Mouse (Mus musculus): Measurements from ENCODE around the gene Cggbp1.
"Not testable (repeated sequence)": the region's sequence is repeated elsewhere in the genome, so short reads cannot be mapped to it uniquely, and the experiment has no call there.

The Cggbp1 gene

DNA sequence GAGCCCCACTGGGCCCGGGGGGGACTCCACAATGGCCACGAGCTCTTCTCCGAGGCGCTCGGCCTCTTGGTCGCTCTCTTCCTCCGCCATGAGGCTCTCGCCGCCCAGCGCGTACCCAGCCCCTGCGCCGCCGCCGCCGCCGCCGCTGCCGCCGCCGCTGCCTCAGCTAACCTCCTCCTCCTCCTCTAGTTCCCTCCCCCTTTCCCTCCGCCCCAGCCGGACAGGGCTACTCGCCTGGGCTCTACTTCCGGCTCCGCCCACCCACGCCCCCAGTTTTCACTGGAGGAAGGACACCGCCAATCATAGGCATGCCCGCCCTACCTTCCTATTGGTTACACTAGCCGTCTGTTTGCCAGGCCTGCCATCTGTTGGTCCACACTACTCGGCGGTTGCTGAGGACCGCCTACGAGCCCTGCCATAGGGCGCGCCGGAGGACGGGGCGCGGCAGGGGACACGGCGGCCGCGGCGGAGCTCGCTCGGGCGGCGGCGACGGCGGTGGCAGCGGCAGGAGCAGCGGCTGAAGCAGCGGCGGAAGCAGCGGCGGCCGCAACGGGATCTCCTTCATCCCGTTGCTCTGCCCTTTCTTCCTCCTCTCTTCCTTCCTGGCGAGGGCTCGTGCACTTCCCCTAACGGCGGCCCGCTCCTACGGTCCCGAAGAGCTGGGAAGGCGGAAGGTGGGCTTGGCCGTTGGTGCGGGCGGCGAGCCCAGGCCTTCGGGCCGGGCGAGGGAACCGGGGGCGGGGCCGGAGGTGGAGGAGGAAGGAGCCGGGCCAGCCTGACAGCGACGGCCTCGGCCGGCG lies at the start of gene Cggbp1, which contains the start of gene Zfp654:
Cggbp1 (plus strand) TSS at position 434 of the 800 bp plus-strand sequence.
Zfp654 (minus strand) TSS at position 90 of the 800 bp plus-strand sequence.
- peak; percentile 100 for DNase-seq (ENCODE audit: low spot score)

DNA sequence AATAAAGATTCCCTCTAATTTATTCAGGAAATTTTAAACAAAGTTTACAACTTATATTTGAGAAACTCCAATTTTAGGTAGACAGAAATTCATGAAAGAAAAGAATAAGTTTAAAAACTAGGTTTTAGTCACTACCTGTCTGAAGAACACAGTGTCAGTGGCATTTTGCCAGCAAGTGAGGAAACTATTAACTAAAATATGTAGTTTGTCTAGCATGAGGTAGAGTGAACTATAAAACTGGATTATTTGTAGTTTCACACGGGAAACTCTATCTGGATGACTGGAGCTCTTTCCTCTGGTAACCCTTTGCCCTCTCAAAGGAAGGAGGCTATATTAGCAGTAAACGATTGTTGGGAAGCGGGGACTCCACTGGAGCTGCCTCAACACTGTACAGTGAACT lies 48.8 kb upstream of the Cggbp1 start:
- DNase-seq (ENCODE audit: low spot score) = no peak

DNA sequence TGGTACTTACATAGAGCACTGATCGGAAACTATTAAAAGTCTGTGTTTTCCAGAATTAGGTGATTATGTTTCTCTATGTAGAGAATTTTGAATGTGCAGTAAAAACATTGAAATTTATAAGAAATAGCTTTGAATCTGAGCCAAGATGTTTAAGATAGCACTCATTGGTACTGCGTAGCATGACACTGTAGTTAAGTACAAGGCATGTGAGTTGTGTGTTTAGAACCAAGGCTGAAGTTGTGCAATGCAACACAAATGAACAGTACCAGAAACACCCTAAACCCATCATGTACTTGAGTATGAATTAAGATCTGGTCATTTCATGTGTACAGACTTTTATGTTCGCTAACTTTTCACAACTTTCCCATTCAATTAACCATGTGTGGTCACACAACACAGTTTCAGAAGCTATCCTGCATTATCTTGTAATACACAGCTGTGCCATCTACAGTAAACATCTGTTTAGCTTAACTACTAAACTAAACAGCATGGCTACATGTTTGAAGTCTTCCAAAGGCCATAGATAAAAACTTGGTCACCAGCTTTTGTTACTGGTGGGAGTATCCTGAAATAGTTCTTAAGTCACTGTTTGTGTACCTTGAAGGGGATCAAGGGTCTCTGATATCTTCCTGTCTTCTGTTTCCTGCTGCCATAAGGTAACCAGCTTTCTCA lies 34.6 kb upstream of the Cggbp1 start:
- DNase-seq (ENCODE audit: low spot score) = no peak

DNA sequence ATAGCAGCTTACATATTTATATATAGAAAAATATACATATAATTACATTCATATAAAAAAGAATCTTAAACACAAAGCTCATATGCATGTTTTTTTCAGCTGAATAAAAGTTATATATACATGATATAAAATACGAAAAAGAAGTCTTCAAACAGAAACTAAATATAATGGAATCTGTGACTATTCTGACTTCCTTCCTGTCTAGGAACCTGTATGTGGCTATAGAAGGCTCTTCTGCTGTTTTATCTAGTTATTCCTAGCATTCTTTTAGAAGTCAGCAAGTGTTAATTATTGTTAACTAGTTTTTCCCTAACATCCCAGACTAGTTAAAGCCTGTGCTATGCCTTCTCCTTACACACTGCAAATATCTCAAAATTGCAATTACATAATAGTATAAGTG lies 27.9 kb upstream of the Cggbp1 start:
- no peak for DNase-seq (ENCODE audit: low spot score)

DNA sequence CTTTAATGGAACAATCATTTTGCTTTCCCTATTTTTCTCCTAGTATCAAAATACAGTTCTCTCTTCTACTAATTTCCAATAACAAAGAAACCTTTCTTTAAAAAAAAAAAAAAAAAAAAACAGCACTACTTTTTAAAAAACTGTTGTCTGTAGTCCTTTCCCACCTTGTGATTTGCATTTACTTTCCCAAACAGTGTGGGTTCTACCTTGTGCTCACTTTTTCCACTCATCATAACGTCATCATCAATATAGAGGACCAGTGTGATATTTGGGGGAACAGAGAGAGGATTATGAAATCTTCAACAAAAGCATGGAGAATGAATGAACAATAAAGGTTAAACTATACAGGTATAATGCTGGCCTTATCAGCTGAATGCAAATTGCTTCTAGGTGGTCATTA lies 27.3 kb upstream of the Cggbp1 start:
- no peak for DNase-seq (ENCODE audit: low spot score)

DNA sequence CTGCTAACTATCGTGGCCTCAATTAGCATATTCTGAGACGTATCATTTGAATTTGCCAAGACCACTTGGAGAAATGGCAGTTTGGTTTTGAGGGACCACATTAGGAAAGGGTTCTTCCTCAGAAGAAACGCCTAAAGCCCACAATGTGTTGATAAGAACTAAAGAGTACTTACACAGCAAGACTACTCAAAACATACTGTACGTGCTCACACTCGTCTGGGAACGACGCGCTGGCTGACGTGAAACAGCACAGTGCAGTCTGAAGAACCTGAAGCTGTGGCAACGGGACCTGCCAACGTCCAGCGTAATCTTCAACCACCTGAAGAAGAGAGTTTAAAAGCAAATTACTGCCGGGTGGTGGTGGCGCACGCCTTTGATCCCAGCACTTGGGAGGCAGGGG lies 21.5 kb upstream of the Cggbp1 start:
- no peak for DNase-seq (ENCODE audit: low spot score)

DNA sequence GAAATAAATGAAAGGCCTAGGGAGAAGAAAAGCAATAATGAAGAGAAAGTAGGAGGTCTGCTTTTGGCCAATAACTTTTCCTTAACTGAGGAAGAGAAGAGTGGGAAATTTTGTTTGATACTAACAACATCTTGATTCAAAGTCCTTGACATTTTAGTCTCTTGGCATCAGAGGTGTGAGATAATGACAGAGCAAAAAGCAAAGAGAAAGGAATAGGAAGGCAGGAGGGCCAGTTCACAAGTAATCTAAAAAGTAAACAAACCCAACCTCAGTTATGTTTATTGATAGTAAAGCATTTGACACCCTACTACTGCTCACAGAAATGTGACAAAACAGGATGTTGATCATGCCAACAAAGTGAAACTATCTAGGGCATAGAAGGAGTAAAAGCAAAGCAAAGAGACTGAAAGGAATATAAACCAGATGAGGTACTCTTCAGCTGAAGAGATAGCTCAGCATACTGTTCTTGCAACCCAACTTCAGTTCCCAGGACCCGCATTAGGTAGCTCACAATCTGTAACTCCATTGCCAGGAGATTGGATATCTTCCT lies 15.7 kb upstream of the Cggbp1 start:
- no peak for DNase-seq (ENCODE audit: low spot score)

DNA sequence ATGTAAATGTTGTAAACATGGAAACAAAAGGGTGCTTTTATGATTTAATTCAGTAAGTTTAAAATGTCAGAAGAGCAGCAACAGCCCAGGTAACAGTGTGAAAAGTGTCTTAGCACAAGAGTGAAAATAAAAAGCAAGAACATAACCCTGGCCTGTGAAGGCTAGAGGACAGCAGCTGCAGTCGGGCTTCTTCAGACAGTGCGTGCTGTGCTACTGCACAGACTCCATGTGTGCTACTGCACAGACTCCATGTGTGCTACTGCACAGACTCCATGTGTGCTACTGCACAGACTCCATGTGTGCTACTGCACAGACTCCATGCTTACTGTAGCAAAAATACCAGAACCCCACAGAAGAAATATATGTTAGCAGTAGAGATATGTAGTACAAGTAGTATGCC lies 15.1 kb upstream of the Cggbp1 start:
- DNase-seq (ENCODE audit: low spot score) = no peak

DNA sequence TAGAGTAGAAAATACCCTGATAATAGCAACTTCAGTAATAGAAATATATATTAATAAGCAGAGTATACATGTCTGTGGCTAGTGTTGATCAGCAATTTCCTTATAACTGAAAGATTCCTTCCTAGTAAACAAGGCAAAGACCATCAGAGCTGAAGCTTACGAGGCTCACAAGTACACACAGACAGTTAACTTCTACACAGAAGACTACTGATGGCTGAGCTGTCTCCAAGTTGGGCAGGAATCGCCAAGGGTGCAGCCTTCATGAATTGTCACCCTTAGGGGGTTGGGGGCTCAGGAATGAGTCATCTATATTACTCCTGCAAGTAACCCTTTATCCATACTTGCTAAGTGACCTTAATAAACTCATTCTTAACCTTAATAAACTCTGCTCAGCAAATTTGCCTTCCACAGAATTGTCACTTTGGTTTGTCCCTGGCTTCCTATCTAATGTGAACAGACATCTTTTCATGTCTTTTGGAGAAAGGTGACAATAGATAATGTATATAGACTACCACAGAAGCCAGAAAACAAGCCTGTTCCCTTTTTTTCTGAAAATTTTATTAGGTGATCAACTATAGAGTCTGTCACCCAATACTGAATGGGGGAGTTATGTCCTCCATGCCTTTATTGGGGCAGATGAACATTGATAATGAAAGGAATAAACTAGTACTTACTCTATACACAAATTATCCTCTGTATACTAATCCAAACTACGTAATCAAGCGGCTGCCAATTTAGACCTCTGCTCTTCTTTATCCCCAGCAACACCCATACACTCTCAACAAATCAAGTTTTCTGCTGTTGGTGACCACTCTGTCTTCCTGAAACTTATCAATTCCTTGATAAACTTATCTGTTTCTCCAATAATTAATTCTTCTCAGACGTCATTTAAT lies 10.1 kb upstream of the Cggbp1 start:
- DNase-seq (ENCODE audit: low spot score) = no peak

DNA sequence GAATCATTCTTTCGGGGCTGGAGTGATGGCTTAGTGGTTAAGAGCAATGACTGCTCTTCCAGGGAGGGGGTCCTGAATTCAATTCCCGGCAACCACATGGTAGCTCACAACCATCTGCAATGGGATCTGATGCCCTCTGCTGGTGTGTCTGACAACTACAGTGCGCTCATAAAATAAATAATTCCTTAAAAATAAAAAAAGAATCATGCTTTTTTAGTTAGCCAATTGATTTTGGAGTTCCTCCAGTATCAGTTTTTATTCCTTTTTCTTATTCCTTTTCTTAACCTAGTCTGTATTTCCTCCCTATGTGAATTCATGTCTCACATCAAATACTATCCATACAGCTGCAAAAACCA lies 9.4 kb upstream of the Cggbp1 start:
- DNase-seq (ENCODE audit: low spot score) = no peak

DNA sequence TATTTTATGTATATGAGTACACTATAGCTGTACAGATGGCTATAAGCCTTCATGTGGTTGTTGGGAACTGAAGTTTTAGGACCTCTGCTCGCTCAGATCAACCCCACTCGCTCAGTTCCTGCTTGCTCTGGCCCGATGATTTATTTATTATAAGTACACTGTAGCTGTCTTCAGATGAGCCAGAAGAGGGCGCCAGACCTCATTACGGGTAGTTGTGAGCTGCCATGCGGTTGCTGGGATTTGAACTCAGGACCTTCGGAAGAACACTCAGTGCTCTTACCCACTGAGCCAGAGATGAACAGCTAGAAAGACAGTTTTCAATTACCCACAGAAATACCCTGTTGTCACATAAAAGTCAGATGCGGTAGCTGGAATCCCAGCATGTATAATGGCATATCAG lies 5.8 kb upstream of the Cggbp1 start:
- no peak for DNase-seq (ENCODE audit: low spot score)

DNA sequence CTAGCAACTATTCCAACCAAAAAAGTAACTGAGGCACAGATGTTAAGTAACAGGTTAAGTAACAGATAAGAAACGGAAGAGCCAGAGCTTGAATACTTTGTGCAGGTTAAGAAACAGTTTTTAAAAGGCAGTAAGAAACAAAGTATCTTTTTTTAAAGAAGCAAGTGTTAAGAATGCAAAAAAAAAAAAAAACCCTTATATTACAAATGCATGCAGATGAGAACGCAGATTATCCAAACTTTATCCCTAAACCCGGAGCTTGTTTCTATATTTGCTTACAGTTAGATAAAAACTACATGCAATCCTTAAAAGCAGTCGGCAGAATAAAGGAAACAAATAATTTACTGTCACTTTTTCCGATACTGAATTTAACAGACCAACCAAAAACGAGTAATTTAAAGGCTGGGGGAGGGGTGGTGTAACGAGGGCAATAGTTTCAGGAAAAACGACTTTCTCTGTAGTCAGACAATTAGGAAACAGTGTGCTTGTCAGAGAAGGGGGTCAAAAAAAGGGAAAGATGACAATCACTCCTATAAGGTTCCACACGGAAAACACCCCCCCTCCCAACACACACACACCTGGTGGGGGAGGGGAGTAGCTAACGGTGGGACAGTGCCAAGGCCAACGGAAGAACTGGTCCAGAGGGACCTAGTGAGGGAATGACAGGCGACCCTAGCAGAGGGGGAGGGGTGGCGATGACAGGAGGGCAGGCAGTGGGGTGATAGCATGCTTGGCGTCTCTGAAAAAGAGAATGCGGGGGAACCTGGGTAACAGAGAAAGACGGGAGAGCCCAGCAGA lies 1.3 kb upstream of the Cggbp1 start:
- DNase-seq (ENCODE audit: low spot score) = peak; percentile 13

DNA sequence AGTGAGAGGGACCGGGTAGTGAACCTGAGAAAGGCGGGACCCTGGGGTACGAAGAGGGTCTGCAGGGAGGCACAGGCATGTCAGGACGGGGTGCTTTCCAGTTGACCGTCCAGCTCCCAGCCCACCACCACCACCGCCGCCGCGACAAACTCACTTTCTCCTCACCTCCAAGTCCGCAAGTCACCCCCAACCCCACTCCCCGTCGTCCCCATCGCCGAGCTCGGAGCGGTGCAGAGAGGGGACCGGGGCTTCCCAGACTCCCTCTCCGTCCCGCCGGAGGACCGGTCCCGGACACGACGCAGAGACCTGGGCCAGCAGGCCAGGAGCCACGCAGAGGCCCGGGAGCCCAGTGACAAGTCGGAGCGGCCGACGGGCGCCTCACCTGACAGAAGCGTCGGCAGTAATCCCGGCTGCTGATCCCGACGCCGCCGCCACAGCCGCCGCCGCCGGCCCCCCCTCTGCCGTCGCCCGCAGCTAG lies 672 bp upstream of the Cggbp1 start:
- peak; percentile 9 for DNase-seq (ENCODE audit: low spot score)

DNA sequence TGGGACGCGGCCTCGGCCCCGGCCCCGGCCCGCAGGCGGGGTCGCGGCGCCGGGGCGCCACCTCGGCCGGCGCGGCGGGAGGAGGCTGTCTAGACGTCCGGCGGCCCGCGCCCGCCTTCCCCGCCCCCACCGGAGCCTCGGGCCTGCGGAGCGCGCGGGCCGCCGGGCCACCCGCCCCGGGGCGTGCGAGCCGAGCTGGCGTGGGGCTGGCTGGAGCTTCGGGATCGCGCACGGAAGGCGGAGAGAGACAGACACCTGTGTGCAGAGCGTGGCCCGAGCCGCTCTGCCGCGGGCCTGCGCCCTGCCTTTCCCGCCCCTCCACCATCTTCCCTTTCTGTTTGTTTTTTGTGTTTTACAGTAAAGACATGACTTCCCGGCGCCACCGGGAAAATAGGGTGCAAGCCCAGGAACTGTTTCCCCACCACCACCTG lies 660 bp downstream of the Cggbp1 start:
- peak; percentile 14 for DNase-seq (ENCODE audit: low spot score)

DNA sequence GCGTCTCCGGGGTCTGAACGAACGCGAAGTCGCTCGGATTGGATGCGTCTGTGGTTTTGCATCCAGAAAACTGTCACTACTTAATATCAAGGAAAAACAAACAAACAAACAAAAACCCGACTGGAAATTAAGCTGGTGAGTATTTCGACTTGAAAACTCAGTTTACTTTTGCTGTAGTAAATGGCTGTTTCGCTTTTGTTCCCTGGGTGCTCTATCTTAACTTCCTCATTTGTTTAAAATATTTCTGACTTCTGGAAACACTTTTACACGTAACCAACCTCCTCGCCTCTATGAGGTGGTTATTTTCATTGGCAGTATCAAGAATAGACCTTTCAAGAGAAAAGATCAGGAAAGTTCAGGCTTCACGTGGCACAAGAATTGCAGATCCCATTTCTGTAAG lies 1.1 kb downstream of the Cggbp1 start:
- no peak for DNase-seq (ENCODE audit: low spot score)

DNA sequence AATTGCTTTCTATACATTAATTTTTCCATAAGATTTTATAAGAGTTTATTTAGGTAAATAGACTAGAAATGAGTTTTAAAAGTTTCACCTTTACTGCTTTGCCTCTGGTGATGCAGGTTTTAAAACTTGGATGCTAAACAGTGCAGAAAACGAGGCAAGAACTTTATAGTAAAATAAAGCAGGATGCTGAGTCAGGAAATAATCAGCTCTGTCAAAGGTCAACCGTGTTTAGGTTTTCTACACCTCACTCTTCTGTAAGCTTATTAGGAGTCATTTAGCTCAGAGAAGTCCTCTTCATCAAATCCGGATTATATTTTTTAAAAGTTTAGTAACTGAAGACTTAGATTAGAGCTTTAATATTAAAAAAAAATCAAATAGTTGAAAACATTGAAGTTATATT lies 5.2 kb downstream of the Cggbp1 start:
- DNase-seq (ENCODE audit: low spot score) = no peak

DNA sequence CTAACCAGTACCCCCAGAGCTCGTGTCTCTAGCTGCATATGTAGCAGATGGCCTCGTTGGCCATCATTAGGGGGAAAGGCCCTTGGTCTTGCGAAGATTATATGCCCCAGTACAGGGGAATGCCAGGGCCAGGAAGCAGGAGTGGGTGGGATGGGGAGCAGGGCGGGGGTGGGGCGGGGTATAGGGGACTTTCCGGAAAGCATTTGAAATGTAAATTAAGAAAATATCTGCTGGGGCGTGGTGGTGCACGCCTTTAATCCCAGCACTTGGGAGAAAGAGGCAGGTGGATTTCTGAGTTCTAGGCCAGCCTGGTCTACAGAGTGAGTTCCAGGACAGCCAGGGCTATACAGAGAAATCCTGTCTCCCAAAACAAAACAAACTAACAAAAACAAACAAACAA lies 14.0 kb downstream of the Cggbp1 start:
- DNase-seq (ENCODE audit: low spot score) = not testable (repeated sequence)

DNA sequence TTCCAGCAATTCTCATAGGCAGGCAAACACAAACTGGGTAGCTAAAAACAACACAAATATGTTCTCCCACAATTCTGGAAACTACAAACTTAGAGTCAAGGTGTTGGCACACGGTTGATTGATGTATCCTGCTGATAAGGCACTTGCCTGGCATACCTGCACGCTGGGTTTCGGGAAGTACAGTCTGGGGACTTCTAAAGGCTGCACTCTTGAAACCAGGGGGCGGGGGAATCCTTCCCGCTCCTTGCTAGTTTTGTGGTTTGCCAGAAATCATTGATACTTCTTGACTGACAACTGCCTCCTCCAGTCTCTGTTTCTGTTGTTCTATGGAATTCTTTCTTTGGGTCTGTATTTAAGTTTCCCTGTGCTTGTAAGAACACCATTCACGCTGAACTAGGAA lies 16.8 kb downstream of the Cggbp1 start:
- DNase-seq (ENCODE audit: low spot score) = no peak

DNA sequence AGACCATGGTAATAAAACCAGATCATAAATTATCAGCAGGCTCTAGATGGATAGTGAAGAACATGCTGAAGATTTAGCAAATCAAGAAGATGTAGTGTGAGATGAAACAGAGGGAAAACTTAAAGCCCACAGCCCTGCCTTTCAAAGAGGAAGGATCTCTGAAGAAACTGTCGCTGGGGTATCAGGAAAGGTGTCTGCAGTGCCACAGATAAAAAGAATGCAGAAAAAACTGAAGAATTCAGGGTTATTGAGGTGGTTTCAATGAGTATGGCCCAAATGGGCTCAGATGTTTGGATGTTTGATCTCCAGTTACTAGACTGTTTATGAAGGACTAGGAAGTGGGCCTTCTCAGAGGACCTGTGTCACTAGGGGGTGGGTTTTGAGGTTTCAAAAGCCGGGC lies 17.8 kb downstream of the Cggbp1 start:
- DNase-seq (ENCODE audit: low spot score) = no peak

DNA sequence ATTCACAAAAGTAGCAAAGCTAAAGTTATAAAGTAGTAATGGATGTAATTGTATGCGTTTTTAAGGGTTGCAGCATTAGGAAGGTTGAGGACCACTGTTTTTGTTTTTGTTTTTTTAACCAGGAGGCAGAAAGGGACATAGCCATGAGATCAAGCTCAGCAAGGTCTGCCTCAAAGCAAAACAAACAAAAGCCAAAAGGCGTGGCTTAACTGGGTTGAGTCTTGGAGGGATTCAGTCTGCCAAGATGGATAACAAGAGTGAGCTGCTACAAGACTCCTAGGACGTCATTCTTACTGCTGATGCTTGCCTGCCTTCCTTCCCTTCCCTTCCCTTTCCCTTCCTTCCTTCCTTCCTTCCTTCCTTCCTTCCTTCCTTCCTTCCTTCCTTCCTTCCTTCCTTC lies 20.5 kb downstream of the Cggbp1 start:
- no peak for DNase-seq (ENCODE audit: low spot score)

DNA sequence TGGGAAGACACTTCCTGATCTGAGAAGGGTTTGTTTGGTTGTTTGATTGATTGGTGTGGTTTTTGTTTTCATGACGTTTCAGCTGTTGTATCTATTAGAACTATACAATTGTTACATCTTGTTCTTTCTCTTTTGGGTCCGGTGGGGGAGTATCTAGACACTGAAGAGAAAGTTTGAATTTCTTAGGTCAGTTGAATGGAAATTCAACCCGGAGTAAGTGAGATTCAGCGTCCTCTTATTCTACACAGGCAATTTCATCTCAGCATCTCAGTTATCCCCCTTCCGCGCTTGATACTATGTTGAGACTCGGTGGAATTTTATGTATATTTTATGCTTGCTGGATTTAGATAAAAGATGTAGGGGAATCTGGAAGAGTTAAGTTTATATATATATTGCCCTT lies 21.0 kb downstream of the Cggbp1 start:
- no peak for DNase-seq (ENCODE audit: low spot score)

Measured in left cerebral cortex, adult 11 months (tissue).